Mouse (Mus musculus): ENCODE measurements around the gene Ptges. TPM values are rescaled to one million over a fixed set of nuclear protein-coding genes. Genes with fewer than 3 reads are reported as not detected.

Ptges gene
- total and polyA plus RNA-seq, 3 experiments, result not detected

DNA sequence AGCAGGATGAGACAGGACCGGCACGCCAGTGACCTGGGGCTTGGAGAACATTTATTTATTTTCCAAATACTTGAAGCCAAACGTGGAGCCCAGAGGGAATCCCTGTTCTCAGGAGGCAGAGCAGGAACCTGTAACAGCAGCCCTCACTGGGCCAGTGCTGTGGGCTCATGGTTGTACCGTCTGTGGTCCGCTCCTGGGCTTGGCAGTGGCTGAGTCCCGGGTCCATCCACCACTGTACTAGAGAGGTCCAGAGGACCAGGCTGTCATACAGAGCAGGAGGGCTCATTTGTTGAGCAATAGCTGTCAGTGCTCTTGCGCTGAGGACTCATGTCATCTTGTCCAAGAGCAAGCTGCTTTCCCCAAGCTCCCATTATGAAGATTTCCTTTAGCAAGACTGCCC is 54.6 kb downstream of the Ptges start:
- H3K4me3 ChIP-seq (ENCODE audit: control insufficient read depth in 1 of 2, insufficient read depth in 1 of 2, low read depth in 2 of 2, low read length in 2 of 2), result no peak overlapping the region
- H3K79me2 ChIP-seq (ENCODE audit: control insufficient read depth, insufficient read depth, low read length, poor library complexity), result no peaks in the 10 kb centered on the region
- H3K27ac ChIP-seq (ENCODE audit: control insufficient read depth, low read depth, low read length), result no peak overlapping the region
- H3K4me1 ChIP-seq (ENCODE audit: control insufficient read depth in 1 of 2, insufficient read depth in 2 of 2, low read length in 2 of 2), result no peaks in the 10 kb centered on the region
- DNase-seq (ENCODE audit: low read depth, low spot score), result no peak
- no peak for TF ChIP-seq NELFE (IDR thresholded peaks at IDR 0.05; ENCODE audit: low read depth, low read length)
- no peak for TF ChIP-seq SIN3A (IDR thresholded peaks at IDR 0.05; ENCODE audit: low read length)
- TF ChIP-seq MYB (IDR thresholded peaks at IDR 0.05; ENCODE audit: low read depth, low read length), result no peak
- TF ChIP-seq CHD2 (IDR thresholded peaks at IDR 0.05; ENCODE audit: low read length), result no peak
- no peak for TF ChIP-seq JUND (IDR thresholded peaks at IDR 0.05; ENCODE audit: low read depth, low read length)
- no peak for TF ChIP-seq MEF2A (IDR thresholded peaks at IDR 0.05; ENCODE audit: extremely low read depth, insufficient replicate concordance, low read depth, low read length, poor library complexity, severe bottlenecking)
- no peak for TF ChIP-seq RCOR1 (IDR thresholded peaks at IDR 0.05; ENCODE audit: low read depth, low read length)
- no peak for TF ChIP-seq BHLHE40 (IDR thresholded peaks at IDR 0.05; ENCODE audit: borderline replicate concordance, low read depth, low read length)
- TF ChIP-seq TBP (IDR thresholded peaks at IDR 0.05; ENCODE audit: low read depth, low read length), result no peak
- TF ChIP-seq POLR2AphosphoS5 (IDR thresholded peaks at IDR 0.05; ENCODE audit: borderline replicate concordance, low read depth, low read length), result no peak
- no peak for TF ChIP-seq E2F4 (IDR thresholded peaks at IDR 0.05; ENCODE audit: borderline replicate concordance, low read depth, low read length)
- TF ChIP-seq ZNF384 (IDR thresholded peaks at IDR 0.05; ENCODE audit: low read depth, low read length), result no peak
- no peak for TF ChIP-seq NRF1 (IDR thresholded peaks at IDR 0.05; ENCODE audit: insufficient read depth, low read depth, low read length, poor library complexity, severe bottlenecking)
- TF ChIP-seq GABPA (IDR thresholded peaks at IDR 0.05; ENCODE audit: low read depth, low read length), result no peak
- TF ChIP-seq SMC3 (IDR thresholded peaks at IDR 0.05; ENCODE audit: low read depth, low read length), result no peak
- TF ChIP-seq EP300 (IDR thresholded peaks at IDR 0.05; ENCODE audit: low read depth in 1 of 2, low read length in 2 of 2), result no peak
- TF ChIP-seq POLR2AphosphoS2 (IDR thresholded peaks at IDR 0.05; ENCODE audit: low read length), result no peak
- no peak for TF ChIP-seq USF1 (IDR thresholded peaks at IDR 0.05; ENCODE audit: low read depth, low read length)
- TF ChIP-seq ETS1 (IDR thresholded peaks at IDR 0.05; ENCODE audit: low read depth, low read length), result no peak
- H3K36me3 ChIP-seq (ENCODE audit: control insufficient read depth in 1 of 2, insufficient read depth in 2 of 2, low read length in 2 of 2), result no peaks in the 10 kb centered on the region
- no peak overlapping the region for H3K9ac ChIP-seq (ENCODE audit: control insufficient read depth, low read depth, low read length, poor library complexity, severe bottlenecking)
- peaks cover 0 to 4% of the 10 kb centered on the region in 2 experiments; a peak in 3 of 4 replicates for H3K27me3 ChIP-seq (ENCODE audit: control insufficient read depth in 1 of 2, insufficient read depth in 2 of 2, low read length in 2 of 2)
- no peaks in the 10 kb centered on the region for H3K9me3 ChIP-seq (replicated peaks; ENCODE audit: insufficient read depth, low read length)

DNA sequence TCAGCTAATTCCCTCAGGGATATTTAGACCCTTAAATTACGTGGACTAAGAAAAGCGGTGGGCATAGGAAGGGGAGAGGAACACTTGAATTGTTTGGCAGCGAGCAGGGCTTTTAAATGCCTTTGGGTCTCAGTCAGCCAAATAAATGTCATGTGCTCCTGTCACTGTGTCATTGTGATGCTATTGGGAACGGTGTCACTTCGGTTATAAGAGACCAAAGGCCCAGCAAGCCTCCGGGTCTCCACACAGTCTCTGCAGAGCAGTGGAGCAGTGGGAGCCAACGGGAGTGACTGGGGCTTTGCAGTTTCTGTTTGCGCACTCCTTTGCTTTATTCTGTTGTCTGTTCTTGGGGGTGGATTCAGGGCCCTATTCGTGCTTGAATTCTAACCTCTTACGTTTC is 55.2 kb downstream of the Ptges start:
- H3K36me3 ChIP-seq (ENCODE audit: control insufficient read depth in 1 of 2, insufficient read depth in 2 of 2, low read length in 2 of 2), result no peaks in the 10 kb centered on the region
- no peak for DNase-seq (ENCODE audit: low read depth, low spot score)
- no peaks in the 10 kb centered on the region for H3K79me2 ChIP-seq (ENCODE audit: control insufficient read depth, insufficient read depth, low read length, poor library complexity)
- no peaks in the 10 kb centered on the region for H3K9me3 ChIP-seq (replicated peaks; ENCODE audit: insufficient read depth, low read length)
- H3K4me1 ChIP-seq (ENCODE audit: control insufficient read depth in 1 of 2, insufficient read depth in 2 of 2, low read length in 2 of 2), result no peaks in the 10 kb centered on the region
- no peak overlapping the region for H3K4me3 ChIP-seq (ENCODE audit: control insufficient read depth in 1 of 2, insufficient read depth in 1 of 2, low read depth in 2 of 2, low read length in 2 of 2)
- peaks cover 0 to 4% of the 10 kb centered on the region in 2 experiments; a peak in 3 of 4 replicates for H3K27me3 ChIP-seq (ENCODE audit: control insufficient read depth in 1 of 2, insufficient read depth in 2 of 2, low read length in 2 of 2)
- H3K27ac ChIP-seq (ENCODE audit: control insufficient read depth, low read depth, low read length), result no peak overlapping the region
- H3K9ac ChIP-seq (ENCODE audit: control insufficient read depth, low read depth, low read length, poor library complexity, severe bottlenecking), result no peak overlapping the region
- TF ChIP-seq EP300 (IDR thresholded peaks at IDR 0.05; ENCODE audit: low read depth in 1 of 2, low read length in 2 of 2) (no peak), HCFC1 (IDR thresholded peaks at IDR 0.05; ENCODE audit: low read depth, low read length) (no peak), KAT2A (conservative IDR thresholded peaks at IDR 0.05; ENCODE audit: low read depth, low read length) (no peak)
